8 mouse cellular contexts compared by ENCODE assay signal in genomic region chr4:134963021-134963776, GRCm38 (mm10). TPM values are rescaled to one million over a fixed set of nuclear protein-coding genes. Genes with fewer than 3 reads are reported as not detected.
DNase-seq lines count a peak whose midpoint lies in the region; ATAC-seq and TF ChIP-seq lines count a peak whose summit lies in the region.

No protein-coding gene starts in this region.

- no peaks in the 10 kb centered on the region; the same call in 1 of the 2 replicates for H3K4me1 ChIP-seq in hindbrain, embryonic 12.5 days
- no peaks in the 10 kb centered on the region; the same call in 1 of the 2 replicates for H3K4me1 ChIP-seq in liver, adult 2 months (ENCODE audit: control insufficient read depth, insufficient read depth, low read length)
- H3K4me1 ChIP-seq in neural tube, embryonic 13.5 days (replicated peaks) = no peaks in the 10 kb centered on the region

- DNase-seq in layer of hippocampus, adult 2 months (ENCODE audit: low spot score in 2 of 2) = no peak
- DNase-seq in layer of hippocampus, postnatal 14 days (ENCODE audit: low spot score in 2 of 2) = no peak
- peak; percentile 83 for DNase-seq in c-Kit-positive CD71-positive TER-119-negative erythroid progenitor cells, embryonic 14.5 days (ENCODE audit: low read depth)
- DNase-seq in liver, adult 2 months (ENCODE audit: extremely low read depth, low read depth, low spot score) = peak; percentile 10
- no peak for DNase-seq in urinary bladder, postnatal 4 days (ENCODE audit: low spot score in 2 of 2)
- no peak for DNase-seq in cerebellum, adult 8-10 months

- H3K4me2 ChIP-seq in hindbrain, embryonic 12.5 days (replicated peaks) = peak overlapping the region; percentile 34; the same call in 1 of the 2 replicates
- H3K4me2 ChIP-seq in neural tube, embryonic 13.5 days = 0 out of 2 replicates have a peak overlapping the region, but pooled peaks have one; percentile 16

- no peak overlapping the region for H3K27ac ChIP-seq in layer of hippocampus, adult 2 months
- no peak overlapping the region for H3K27ac ChIP-seq in hindbrain, embryonic 12.5 days
- no peak overlapping the region for H3K27ac ChIP-seq in liver, adult 2 months (replicated peaks; ENCODE audit: insufficient read depth, low read depth, low read length)
- H3K27ac ChIP-seq in neural tube, embryonic 13.5 days (replicated peaks) = no peak overlapping the region

- TF ChIP-seq CTCF in layer of hippocampus, adult 2 months (conservative IDR thresholded peaks at IDR 0.05) = peak; percentile 67
- peak; percentile 81 for TF ChIP-seq CTCF in liver, adult 2 months (IDR thresholded peaks at IDR 0.05; ENCODE audit: low read depth, low read length)

- H3K27me3 ChIP-seq in hindbrain, embryonic 12.5 days = peaks cover 12% of the 10 kb centered on the region
- H3K27me3 ChIP-seq in liver, adult 2 months (ENCODE audit: control insufficient read depth, insufficient read depth, low read length) = 0 out of 2 replicates have a peak, but pooled peaks cover 5% of the 10 kb centered on the region
- peaks cover 12% of the 10 kb centered on the region for H3K27me3 ChIP-seq in neural tube, embryonic 13.5 days

- 26% methylated on average over 19 of the region's 19 CpGs for WGBS in hindbrain, embryonic 12.5 days
- 22% methylated on average over 19 of the region's 19 CpGs for WGBS in liver, adult 2 months
- 26% methylated on average over 19 of the region's 19 CpGs for WGBS in neural tube, embryonic 13.5 days

- no peak overlapping the region for H3K9ac ChIP-seq in hindbrain, embryonic 12.5 days
- H3K9ac ChIP-seq in liver, adult 2 months (ENCODE audit: low read depth, low read length) = no peak overlapping the region
- no peak overlapping the region for H3K9ac ChIP-seq in neural tube, embryonic 13.5 days

- no peak overlapping the region for H3K4me3 ChIP-seq in layer of hippocampus, adult 2 months
- H3K4me3 ChIP-seq in hindbrain, embryonic 12.5 days = no peak overlapping the region
- no peak overlapping the region for H3K4me3 ChIP-seq in liver, adult 2 months (ENCODE audit: insufficient read depth, low read depth, low read length)
- H3K4me3 ChIP-seq in neural tube, embryonic 13.5 days = no peak overlapping the region

- TF ChIP-seq POLR2A in liver, adult 2 months (IDR thresholded peaks at IDR 0.05; ENCODE audit: extremely low read depth, insufficient read depth, low read length) = no peak

- H3K79me2 ChIP-seq in liver, adult 2 months (ENCODE audit: control insufficient read depth, insufficient read depth, low read length) = no peaks in the 10 kb centered on the region

- no peaks in the 10 kb centered on the region for H3K9me3 ChIP-seq in hindbrain, embryonic 12.5 days (replicated peaks)
- no peaks in the 10 kb centered on the region for H3K9me3 ChIP-seq in neural tube, embryonic 13.5 days

- ATAC-seq in hindbrain, embryonic 12.5 days (ENCODE audit: low FRiP score) = no peak
- no peak; the same call in 1 of the 2 replicates for ATAC-seq in neural tube, embryonic 13.5 days (ENCODE audit: low read depth)

- no peaks in the 10 kb centered on the region for H3K36me3 ChIP-seq in hindbrain, embryonic 12.5 days
- no peaks in the 10 kb centered on the region for H3K36me3 ChIP-seq in liver, adult 2 months (ENCODE audit: control insufficient read depth, insufficient read depth, low read length)
- H3K36me3 ChIP-seq in neural tube, embryonic 13.5 days = no peaks in the 10 kb centered on the region

RNA-seq across cellular contexts. Expression of gene Syf2, which starts 32.5 kb away (rescaled TPM):
- 10 to 100 TPM; 53.1 to 56.2 TPM for total RNA-seq in layer of hippocampus, adult 2 months (2021)
- total RNA-seq in layer of hippocampus, postnatal 14 days (2021) = 10 to 100 TPM; 42.6 to 43.8 TPM
- polyA plus RNA-seq in hindbrain, embryonic 12.5 days (2016; fragmentation: Nextera tagmentation; extraction: Ambion mirVana) = 77.2 and 80.7 TPM in 2 replicates
- total RNA-seq in liver, adult 2 months (2014; rRNA removed) = 34.4 and 48.0 TPM in 2 replicates
- 11.8 and 12.2 TPM in 2 replicates for polyA plus RNA-seq in liver, adult 2 months (2012; rRNA removed)
- polyA plus RNA-seq in neural tube, embryonic 13.5 days (2015; fragmentation: Nextera tagmentation; extraction: Ambion mirVana) = 76.8 and 82.1 TPM in 2 replicates

RNA-seq across cellular contexts. Expression of gene Rsrp1, which starts 39.8 kb away (rescaled TPM):
- 100 to 1,000 TPM; 237 to 277 TPM for total RNA-seq in layer of hippocampus, adult 2 months (2021)
- total RNA-seq in layer of hippocampus, postnatal 14 days (2021) = 100 to 1,000 TPM; 241 to 268 TPM
- 536 and 591 TPM in 2 replicates for polyA plus RNA-seq in hindbrain, embryonic 12.5 days (2016; fragmentation: Nextera tagmentation; extraction: Ambion mirVana)
- 200 and 206 TPM in 2 replicates for total RNA-seq in liver, adult 2 months (2014; rRNA removed)
- 345 and 403 TPM in 2 replicates for polyA plus RNA-seq in liver, adult 2 months (2012; rRNA removed)
- polyA plus RNA-seq in neural tube, embryonic 13.5 days (2015; fragmentation: Nextera tagmentation; extraction: Ambion mirVana) = 485 and 516 TPM in 2 replicates

RNA-seq across cellular contexts. Expression of gene Tmem50a, which starts 48.4 kb away (rescaled TPM):
- total RNA-seq in layer of hippocampus, adult 2 months (2021) = 100 to 1,000 TPM; 102 to 108 TPM
- total RNA-seq in layer of hippocampus, postnatal 14 days (2021) = 100 to 1,000 TPM; 112 TPM
- polyA plus RNA-seq in hindbrain, embryonic 12.5 days (2016; fragmentation: Nextera tagmentation; extraction: Ambion mirVana) = 163 and 169 TPM in 2 replicates
- 109 and 115 TPM in 2 replicates for total RNA-seq in liver, adult 2 months (2014; rRNA removed)
- 90.6 and 92.7 TPM in 2 replicates for polyA plus RNA-seq in liver, adult 2 months (2012; rRNA removed)
- polyA plus RNA-seq in neural tube, embryonic 13.5 days (2015; fragmentation: Nextera tagmentation; extraction: Ambion mirVana) = 224 and 230 TPM in 2 replicates

Comparison
In these comparisons a context has a peak if more than half of its experiments do, and no peak if none do; other contexts are left out.
1. DNase-seq: peak in c-Kit-positive CD71-positive TER-119-negative erythroid progenitor cells, embryonic 14.5 days (single experiment) and liver, adult 2 months (single experiment); none in layer of hippocampus, adult 2 months (0 of 2), layer of hippocampus, postnatal 14 days (0 of 2), urinary bladder, postnatal 4 days (0 of 2) and cerebellum, adult 8-10 months (single experiment).